Mouse (Mus musculus): ENCODE measurements at regions not wholly inside any gene's neighbourhood (a gene's known extent, or its start where the extent isn't known, plus 50 kb on each side); places are given as distances from the start of the nearest gene placed in this dataset.

- DNase-seq = no peak
Observed at GRCm38 (mm10) chr11:65638211-65638610, 149.9 kb downstream of the Map2k4 start.

GRCm38 (mm10) chr11:65637206-65637605 lies 150.9 kb downstream of the Map2k4 start:
- DNase-seq = no peak

DNA sequence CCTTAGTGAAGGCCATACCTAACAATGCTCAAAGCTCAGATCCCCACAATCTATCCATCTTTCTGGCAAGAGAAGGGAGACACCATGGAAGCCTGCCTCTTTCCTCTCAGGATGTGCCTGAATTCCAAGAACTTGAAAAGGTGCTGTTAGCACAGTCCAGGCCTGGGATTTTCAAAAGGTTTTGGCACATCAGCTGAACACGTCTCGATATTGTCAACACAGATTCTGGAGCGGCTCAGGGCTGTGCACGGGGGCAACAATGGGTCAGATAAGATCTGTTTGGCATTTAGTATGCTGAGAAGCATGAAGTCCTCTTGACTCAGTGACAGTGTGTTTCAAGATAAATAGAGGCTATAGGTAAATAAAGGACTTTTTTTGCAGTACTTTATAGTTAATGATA lies 152.8 kb downstream of the Map2k4 start:
- no peak for DNase-seq

- DNase-seq = peak; percentile 52
Observed at GRCm38 (mm10) chr11:65631164-65631563, 156.9 kb downstream of the Map2k4 start.

GRCm38 (mm10) chr11:65630436-65630835 lies 157.7 kb downstream of the Map2k4 start:
- no peak for DNase-seq

GRCm38 (mm10) chr11:65629320-65629719 lies 158.8 kb downstream of the Map2k4 start:
- DNase-seq = no peak

GRCm38 (mm10) chr11:65618976-65619375 lies 169.1 kb downstream of the Map2k4 start:
- no peak for DNase-seq

- no peak for DNase-seq
Observed at GRCm38 (mm10) chr11:65610536-65610935, 177.6 kb downstream of the Map2k4 start.

DNA sequence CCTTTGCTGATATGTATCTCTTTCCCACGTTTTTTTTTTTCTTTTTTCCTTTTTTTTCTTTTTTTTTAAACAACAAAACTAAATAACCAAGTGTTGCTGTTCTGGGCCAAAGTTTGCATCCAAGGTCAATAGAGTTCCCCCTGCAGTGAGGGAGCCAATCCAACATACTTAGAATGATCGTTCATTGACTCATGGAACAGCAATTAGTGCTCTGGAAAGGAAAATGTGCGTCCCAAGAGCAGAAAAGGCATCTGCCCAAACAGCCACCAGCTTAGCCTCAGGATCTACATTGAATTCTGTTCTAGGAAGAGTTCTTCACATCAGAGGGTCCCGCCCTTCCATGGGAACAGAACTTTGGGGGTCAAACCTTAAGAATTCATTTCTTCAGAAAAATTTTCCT lies 179.0 kb downstream of the Map2k4 start:
- DNase-seq = no peak

- DNase-seq = no peak
Observed at GRCm38 (mm10) chr11:65597298-65598076, 190.6 kb downstream of the Map2k4 start.

GRCm38 (mm10) chr11:65588491-65588890 lies 199.6 kb downstream of the Map2k4 start:
- no peak for DNase-seq

DNA sequence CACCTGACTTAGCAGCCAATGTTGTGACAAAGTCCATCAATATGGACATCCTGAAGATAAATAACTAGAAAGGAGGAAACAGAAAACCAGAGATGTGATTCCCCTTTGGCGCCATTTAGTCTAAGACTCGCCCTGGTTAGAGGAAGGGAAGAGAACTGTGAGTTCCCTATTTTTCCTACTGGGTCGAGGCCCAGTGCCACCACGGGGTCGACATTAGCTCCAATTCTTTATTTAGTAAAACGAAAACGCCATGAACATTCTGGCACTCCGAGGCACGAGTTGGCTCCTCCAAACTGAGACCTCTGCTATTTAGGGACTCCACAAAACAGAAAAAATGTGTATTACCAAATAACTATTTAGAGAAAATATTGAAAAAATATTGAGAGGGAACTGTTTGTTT lies 220.3 kb downstream of the Map2k4 start:
- no peak for DNase-seq

- DNase-seq = no peak
Observed at GRCm38 (mm10) chr11:65558236-65558635, 229.9 kb downstream of the Map2k4 start.

GRCm38 (mm10) chr11:65551073-65551472 lies 237.0 kb downstream of the Map2k4 start:
- DNase-seq = no peak

DNA sequence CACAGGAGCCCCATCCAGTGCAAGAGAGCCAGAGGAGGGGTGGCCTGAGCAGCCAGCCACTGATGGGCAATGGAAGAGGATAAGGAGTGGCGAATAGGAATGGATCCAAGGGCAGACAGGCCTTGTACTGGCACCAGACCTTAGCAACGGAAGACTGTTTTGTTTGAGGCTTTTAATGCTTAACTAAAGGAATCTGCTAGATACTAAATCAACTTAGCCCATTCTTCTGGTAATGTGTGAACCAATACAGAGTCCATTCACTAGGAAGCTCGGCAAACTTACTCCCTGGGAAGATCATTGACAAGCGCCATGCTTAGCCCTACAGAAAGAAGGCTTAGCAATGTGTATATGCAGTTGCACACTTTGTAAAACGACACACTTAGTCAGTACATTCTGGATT lies 243.8 kb downstream of the Map2k4 start:
- no peak for DNase-seq

- DNase-seq = no peak
Observed at GRCm38 (mm10) chr11:65543581-65543980, 244.5 kb downstream of the Map2k4 start.

DNA sequence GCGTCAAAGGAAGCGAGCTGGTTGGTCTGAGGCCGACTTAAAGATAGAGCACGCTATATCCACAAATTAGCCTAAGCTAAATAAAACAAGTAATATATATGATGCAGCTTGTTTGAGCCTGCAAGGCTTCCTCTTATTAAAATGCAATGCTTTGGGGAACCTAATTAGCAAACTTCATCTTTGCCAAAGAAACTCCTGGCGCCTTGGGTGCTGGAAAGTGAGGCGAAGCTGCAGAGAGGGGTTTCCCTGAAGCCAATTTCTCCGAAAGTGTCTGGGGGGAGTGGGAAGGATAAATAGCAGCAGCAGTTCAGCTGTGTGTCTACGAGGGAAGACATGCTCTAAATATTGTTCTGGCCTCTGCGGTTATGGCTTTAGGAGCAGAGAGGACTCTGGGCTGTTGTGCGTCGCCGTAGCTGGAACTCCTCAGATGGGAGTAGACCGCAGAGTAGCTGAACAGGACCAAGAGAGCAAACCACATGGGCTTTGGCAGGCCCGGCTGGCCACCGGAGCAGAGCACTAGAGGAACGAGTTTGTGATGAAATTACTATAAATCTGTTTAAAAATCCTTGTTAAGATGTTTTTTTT lies 251.0 kb downstream of the Map2k4 start:
- DNase-seq = no peak

GRCm38 (mm10) chr11:65535726-65536442 lies 252.2 kb downstream of the Map2k4 start:
- no peak for DNase-seq

DNA sequence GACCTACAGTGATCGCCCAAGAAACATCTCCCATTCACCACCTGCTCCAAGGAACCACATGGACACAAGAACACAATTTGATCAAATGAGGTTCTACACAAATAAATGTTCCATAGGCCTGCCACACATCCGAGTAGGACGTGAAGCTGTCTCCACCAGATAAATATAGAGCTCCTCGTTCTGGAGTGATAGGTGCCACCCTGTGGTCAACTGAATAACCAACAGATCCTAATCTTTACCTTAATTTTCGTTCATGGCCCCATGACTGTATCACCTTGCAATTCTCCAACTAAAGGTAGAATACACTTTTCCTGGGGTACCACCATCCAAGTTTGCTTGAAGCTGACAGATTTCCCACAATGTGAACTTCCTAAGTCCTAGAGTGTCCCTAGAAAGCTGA lies 257.4 kb downstream of the Map2k4 start:
- DNase-seq = no peak

DNA sequence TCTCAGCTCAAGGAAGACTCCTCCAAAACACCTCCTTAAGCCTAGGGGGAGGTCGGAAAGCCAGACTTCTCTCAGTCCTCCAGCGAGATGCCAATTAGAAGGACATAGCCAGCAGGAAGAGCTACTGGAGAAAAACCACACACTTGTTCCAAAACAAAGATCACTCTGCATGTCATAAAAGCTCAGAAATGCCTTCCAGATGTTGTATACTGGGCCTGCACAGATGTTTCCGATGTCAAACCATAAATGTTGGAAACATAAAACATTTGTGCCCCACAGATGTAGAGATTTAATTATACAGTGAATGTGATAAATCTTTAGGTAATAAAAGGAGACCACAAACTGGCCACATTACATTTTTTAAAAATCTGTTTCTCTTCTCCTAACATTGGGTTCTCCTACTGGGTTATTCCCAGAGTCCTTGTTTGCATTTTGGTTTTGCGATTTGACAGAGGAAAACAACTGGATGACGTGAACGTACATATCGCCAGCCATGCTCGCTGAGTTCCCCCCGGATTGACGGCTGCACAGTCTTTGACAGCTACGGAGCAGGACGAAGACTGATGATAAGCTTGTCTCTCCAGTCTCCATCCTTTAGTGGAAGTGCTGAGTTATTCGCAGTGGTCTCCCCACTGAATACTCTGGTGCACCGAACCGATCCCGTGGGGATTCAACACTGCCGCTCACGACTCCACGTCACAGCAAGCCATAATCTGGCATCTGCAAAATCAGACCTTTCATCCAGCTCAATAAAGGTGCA lies 235.5 kb upstream of the Myocd start:
- DNase-seq = no peak

GRCm38 (mm10) chr11:65497979-65498378 lies 228.2 kb upstream of the Myocd start:
- no peak for DNase-seq

DNA sequence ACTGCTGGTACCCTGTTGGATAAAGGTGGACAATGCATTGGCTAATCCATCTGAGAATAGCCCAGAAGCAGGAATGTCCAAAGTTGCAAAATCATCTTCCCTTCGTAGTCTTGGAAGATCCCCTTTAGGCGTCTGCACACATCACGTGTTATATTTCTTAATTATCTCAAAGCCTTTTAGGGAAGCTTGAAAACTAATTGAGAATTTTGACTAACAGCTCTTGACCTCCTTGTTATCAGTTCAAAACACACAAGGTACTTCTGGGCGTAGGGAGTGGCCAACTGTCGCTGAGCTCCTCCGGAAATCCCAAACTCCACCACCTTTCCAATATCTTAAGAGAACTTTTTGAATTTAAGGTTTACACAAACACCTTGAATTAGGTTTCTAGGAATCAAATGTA lies 227.6 kb upstream of the Myocd start:
- DNase-seq = no peak

GRCm38 (mm10) chr11:65495034-65495433 lies 225.2 kb upstream of the Myocd start:
- peak; percentile 66 for DNase-seq

All from adrenal gland, postnatal 10 days (tissue).